Mouse (Mus musculus): ENCODE measurements around the gene Dtx1.

Dtx1 gene

GRCm38 (mm10) chr5:120711827-120712226 is at the start of gene Dtx1:
Dtx1 (minus strand) TSS chr5:120711927.
- DNase-seq (ENCODE audit: low spot score), result no peak

- no peak for DNase-seq (ENCODE audit: low spot score)
These were observed 42.5 kb upstream of the Dtx1 start for GRCm38 (mm10) chr5:120754215-120754614.

- DNase-seq (ENCODE audit: low spot score), result no peak
These were observed 41.1 kb upstream of the Dtx1 start for GRCm38 (mm10) chr5:120752786-120753185.

DNA sequence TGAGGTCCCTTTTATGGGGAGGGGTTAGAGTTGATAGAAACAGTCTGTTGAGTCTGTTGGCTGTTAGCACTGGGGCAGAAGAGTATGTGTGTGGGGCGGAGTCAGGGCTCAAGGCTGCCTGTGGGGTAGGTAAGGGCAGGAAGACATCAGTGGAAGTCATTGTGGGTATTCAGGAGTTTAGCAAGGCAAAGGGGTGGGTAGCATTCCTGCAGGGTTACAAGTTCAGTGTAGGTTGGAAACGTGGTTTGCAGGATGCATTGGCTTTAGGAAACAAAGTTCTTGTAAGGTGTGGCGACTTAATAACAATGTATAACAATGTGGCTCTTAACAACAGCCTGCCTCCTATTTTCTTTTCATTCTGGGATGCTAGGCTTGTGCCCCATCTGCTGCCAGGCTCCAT is 39.5 kb upstream of the Dtx1 start:
- DNase-seq (ENCODE audit: low spot score), result no peak

GRCm38 (mm10) chr5:120749688-120750087 is 38.0 kb upstream of the Dtx1 start, which contains the start of gene Oas2:
Oas2 (minus strand) TSS chr5:120749853.
- no peak for DNase-seq (ENCODE audit: low spot score)

DNA sequence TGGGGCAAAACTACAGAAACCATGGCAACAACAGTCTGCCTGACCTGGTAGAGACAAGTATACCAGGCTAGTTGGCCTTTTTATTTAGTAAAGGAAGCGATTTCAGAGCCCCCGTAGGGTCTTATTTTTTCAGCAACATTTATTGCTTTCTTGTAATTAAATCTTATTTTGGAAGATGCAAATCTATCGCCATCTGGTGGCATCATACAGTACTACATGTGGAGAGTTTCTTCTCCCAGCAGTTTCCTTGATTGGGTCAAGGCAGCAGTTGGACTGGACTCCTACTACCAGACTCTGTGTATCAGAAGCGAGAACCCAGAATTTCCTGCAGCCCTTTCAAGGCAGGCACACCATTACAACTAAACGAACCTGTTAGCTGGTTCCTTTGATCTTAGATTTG is 34.7 kb upstream of the Dtx1 start:
- DNase-seq (ENCODE audit: low spot score), result no peak

- peak; percentile 9 for DNase-seq (ENCODE audit: low spot score)
These were observed 30.4 kb upstream of the Dtx1 start for GRCm38 (mm10) chr5:120742125-120742524.

- DNase-seq (ENCODE audit: low spot score), result no peak
These were observed 22.8 kb upstream of the Dtx1 start for GRCm38 (mm10) chr5:120734380-120734990.

GRCm38 (mm10) chr5:120733696-120734095 is 22.0 kb upstream of the Dtx1 start:
- DNase-seq (ENCODE audit: low spot score), result no peak

- DNase-seq (ENCODE audit: low spot score), result no peak
These were observed 21.0 kb upstream of the Dtx1 start for GRCm38 (mm10) chr5:120732740-120733139.

GRCm38 (mm10) chr5:120729319-120729718 is 17.6 kb upstream of the Dtx1 start:
- no peak for DNase-seq (ENCODE audit: low spot score)

- no peak for DNase-seq (ENCODE audit: low spot score)
These were observed 14.2 kb upstream of the Dtx1 start for GRCm38 (mm10) chr5:120725811-120726455.

DNA sequence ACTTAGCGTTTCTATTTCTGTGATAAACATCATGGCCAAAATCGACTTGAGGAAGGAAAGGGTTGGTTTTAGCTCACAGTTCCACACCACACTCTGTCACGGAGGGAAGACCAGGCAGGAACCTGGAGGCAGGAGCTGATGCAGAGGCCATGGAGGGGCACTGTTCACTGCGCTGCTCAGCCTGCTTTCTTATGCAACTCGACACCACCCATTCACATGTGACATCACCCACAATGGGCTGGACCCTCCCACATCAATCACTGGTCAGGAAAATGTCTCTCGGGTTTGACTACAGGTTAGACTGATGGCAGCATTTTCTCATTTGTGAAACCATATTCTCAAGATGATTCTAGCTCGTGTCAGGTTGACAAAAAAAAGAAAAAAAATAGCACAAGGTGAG is 9.3 kb upstream of the Dtx1 start:
- DNase-seq (ENCODE audit: low spot score), result no peak

- no peak for DNase-seq (ENCODE audit: low spot score)
These were observed 7.1 kb upstream of the Dtx1 start for GRCm38 (mm10) chr5:120718600-120719378.

- no peak for DNase-seq (ENCODE audit: low spot score)
These were observed 5.4 kb upstream of the Dtx1 start for GRCm38 (mm10) chr5:120717136-120717535.

- DNase-seq (ENCODE audit: low spot score), result peak; percentile 76
These were observed 2.6 kb upstream of the Dtx1 start for GRCm38 (mm10) chr5:120714314-120714713.

DNA sequence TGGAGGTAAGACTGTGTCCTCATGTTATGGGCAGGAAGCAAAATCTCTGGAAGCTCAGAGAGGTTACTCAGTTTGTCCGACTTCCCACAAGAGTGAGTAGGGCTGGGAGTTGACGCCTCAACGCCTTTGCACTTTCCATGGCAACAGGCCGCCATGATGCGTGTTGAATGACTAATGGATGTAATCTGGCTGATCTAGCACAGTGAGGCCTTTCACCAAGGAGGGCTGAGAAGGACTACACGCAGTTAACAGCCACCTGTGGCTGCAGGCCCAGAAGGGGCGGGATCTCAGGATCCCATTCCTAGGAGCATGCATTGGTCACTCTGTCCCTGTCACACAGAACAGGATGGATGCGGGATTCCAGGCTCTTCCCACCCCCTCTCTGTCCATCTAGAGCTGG is 994 bp upstream of the Dtx1 start:
- DNase-seq (ENCODE audit: low spot score), result no peak

DNA sequence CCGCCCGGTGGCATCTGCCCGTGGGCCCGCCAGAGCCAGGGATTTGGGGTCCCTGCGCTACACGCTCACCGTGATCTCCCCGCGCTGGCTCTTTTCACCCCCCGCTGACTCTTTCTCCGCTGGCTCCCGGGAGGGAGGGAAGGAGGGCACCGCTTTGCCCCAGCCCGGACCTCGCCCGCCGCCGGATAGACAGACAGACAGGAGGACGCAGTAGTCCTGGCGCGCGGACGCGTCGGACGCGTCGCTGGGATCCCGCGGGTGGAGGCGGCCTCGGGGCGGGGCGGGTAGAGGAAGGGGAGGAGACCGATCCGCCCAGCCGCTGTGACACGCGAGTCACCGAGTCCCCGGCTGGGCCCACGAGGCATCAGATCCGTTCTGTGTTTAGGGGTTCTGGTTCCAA is 311 bp downstream of the Dtx1 start:
- peak; percentile 25 for DNase-seq (ENCODE audit: low spot score)

GRCm38 (mm10) chr5:120710826-120711248 is 890 bp downstream of the Dtx1 start:
- DNase-seq (ENCODE audit: low spot score), result no peak

DNA sequence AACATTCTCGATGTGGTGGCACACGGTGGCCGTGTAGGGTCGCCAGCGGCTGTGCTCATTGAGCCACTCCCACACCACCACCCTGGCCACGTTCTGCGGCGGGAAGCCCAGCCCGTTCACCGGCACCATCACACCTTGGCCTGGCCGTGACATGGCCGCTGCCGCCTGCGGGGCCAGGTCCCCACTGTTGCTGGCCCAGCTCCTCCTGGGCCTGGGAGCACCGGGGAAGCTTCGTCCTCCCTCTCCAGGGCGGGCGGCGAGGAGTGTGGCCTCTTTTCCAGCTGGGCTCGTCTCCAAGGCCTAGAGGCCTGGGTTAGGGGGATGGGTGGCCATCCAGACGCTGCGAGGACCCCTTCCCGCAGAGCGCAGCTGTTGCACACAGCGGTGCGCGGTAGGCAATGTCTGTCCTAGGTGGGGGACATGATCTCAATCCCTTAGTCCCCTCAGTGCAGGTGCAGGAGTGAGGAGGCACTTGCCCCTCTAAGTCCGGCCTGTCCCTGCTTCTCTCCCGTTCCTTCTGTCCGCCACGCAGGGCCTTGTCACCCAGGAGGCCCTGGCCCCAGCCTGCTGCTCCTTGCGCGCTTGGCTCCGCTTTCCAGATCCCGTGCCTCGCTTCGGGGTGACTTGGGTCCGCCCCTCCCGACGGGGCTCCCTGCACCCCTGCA is 1.4 kb downstream of the Dtx1 start:
- DNase-seq (ENCODE audit: low spot score), result peak; percentile 31

GRCm38 (mm10) chr5:120706976-120707375 is 4.8 kb downstream of the Dtx1 start:
- no peak for DNase-seq (ENCODE audit: low spot score)

- no peak for DNase-seq (ENCODE audit: low spot score)
These were observed 5.2 kb downstream of the Dtx1 start for GRCm38 (mm10) chr5:120706541-120706940.

- DNase-seq (ENCODE audit: low spot score), result no peak
These were observed 7.3 kb downstream of the Dtx1 start for GRCm38 (mm10) chr5:120704421-120704820.
